Mouse (Mus musculus): ENCODE measurements at regions not wholly inside any gene's neighbourhood (a gene's known extent, or its start where the extent isn't known, plus 50 kb on each side); places are given as distances from the start of the nearest gene placed in this dataset.

DNA sequence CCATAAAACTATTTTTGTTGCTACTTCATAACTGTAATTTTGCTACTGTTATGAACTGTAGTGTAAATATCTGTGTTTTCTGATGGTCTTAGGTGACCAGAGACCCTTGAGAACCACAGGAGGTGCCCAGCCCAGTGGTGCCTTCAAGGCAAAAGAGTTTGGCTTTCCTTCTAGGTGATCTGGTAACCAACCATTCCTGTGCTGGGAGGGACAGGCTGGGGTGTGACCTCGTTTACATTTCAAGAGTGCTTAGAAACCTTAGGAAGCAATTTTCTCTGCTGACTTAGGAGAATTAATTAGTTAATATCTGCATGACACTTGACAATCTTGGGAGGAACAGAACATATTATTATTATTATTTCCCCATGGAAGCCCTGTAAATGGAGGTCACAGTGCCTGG lies 111.1 kb upstream of the Hs3st2 start:
- H3K4me3 ChIP-seq (replicated peaks), result no peak overlapping the region
- no peaks in the 10 kb centered on the region for H3K9me3 ChIP-seq
- no peak for ATAC-seq
- H3K36me3 ChIP-seq, result no peaks in the 10 kb centered on the region
- 46% methylated on average over 1 of the region's 1 CpGs for WGBS
- no peaks in the 10 kb centered on the region for H3K4me1 ChIP-seq (replicated peaks)
- no peak overlapping the region for H3K9ac ChIP-seq
- no peak overlapping the region for H3K27ac ChIP-seq
- H3K4me2 ChIP-seq (replicated peaks), result no peak overlapping the region
- H3K27me3 ChIP-seq (replicated peaks), result no peaks in the 10 kb centered on the region

DNA sequence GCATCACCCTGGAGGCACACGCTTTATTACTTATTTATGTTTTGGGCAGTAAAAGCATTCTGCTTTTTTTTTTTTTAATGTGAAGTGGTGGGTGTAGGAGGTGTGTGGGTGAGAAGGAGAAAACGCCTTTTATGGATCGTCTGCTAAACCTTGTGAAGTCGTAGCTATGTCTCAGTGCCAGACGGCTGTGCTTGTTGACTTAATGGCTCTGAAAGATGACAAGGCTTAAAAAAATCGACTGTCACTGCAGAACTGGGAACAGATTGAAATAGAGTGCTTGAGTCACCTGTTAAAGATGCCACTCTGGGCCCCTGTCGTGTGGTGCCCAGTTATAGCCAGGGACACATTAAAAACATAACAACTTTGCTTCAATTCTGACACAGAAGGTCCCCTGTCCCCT lies 109.5 kb upstream of the Hs3st2 start:
- Histone ChIP-seq H3K4me3 (replicated peaks) (no peak overlapping the region), H3K9me3 (no peaks in the 10 kb centered on the region), H3K27me3 (replicated peaks) (no peaks in the 10 kb centered on the region), H3K4me1 (replicated peaks) (no peaks in the 10 kb centered on the region), H3K36me3 (no peaks in the 10 kb centered on the region), H3K27ac (no peak overlapping the region), H3K9ac (no peak overlapping the region), H3K4me2 (replicated peaks) (no peak overlapping the region)
- WGBS, result 52% methylated on average over 7 of the region's 7 CpGs
- no peak for ATAC-seq

DNA sequence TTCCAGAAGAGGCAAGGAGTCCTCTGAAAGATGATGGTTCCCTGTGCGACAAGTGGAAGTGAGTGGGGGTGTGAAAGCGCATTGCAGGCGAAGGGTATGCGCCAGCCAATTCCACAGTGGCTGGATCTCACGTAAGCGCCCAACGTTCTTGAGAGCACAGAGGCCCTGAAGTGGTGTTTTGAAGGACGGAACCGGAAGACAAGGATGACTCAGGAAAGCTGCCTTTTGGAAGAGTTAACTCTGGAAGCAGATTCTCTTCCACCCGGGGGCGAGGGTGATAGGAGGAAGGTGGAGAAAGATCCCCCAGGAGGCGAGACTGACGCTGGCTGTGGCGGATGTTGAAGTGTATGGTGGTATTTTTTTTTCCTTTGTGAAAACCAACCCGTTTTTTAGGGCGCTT lies 101.9 kb upstream of the Hs3st2 start:
- Histone ChIP-seq H3K36me3 (no peaks in the 10 kb centered on the region), H3K4me2 (replicated peaks) (no peak overlapping the region), H3K4me1 (replicated peaks) (no peaks in the 10 kb centered on the region), H3K9ac (no peak overlapping the region), H3K4me3 (replicated peaks) (no peak overlapping the region), H3K27ac (no peak overlapping the region), H3K27me3 (replicated peaks) (no peaks in the 10 kb centered on the region), H3K9me3 (no peaks in the 10 kb centered on the region)
- ATAC-seq, result no peak
- 84% methylated on average over 16 of the region's 16 CpGs for WGBS

DNA sequence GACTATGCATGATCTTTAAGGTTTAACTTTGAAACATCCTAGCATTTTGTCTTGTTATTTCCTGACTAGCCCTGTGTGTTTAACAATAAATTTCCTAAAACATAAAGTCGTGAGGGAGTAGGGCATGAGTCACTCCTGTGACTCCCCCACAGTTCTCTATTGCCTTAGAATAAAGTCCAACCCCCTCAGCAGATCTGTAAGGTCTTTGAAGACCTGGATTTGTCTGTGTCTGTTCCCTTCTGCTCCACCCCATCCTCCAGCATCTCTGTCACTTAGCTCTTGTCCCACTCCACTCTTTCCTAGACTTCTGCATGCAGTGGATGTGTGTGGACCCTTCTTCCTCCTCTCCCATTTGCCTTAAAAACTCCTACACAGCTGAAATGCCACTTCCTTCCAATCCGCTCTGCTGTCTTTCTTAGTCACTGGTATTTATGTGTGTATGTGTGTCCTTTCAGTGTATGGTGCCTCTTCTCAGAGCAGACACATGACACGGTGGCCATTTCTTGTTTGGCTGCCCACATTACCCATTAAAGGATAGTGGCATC lies 95.4 kb upstream of the Hs3st2 start:
- Histone ChIP-seq H3K36me3 (no peaks in the 10 kb centered on the region), H3K27me3 (replicated peaks) (no peaks in the 10 kb centered on the region), H3K4me1 (replicated peaks) (no peaks in the 10 kb centered on the region), H3K4me3 (replicated peaks) (no peak overlapping the region), H3K9me3 (no peaks in the 10 kb centered on the region), H3K9ac (no peak overlapping the region), H3K4me2 (replicated peaks) (no peak overlapping the region), H3K27ac (no peak overlapping the region)
- ATAC-seq, result no peak
- 72% methylated on average over 3 of the region's 3 CpGs for WGBS

DNA sequence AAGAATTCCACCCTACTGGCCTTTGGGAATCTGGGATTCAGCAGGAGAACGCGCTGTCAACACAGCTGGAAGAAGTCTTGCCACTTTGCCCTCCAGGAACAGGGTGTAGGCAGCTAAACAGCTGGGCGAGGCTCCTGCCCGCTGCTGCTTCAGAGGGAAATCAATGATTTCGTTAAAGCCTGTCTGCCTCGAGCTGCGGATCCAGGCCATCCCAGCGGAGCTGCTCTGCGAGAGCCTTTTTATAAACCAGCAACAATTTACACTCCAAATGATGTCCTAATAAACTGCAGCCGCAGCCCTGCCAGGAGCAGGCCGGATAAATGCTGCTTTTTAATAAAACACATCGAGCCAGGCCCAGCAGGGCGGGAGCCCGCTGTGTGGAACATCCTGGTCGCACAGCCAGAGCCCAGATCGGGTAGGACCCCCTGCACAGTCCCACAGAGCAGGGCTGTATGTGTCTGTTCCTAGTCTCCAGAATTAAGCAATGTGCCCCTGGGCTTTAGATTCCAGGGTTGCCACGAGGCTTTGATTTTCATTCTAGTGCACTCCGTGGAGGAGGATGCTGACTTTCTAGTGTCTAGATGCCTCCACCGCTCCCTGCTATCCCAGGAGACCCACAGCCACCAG lies 78.6 kb upstream of the Hs3st2 start:
- Histone ChIP-seq H3K9me3 (no peaks in the 10 kb centered on the region), H3K27ac (no peak overlapping the region), H3K4me3 (replicated peaks) (no peak overlapping the region), H3K36me3 (no peaks in the 10 kb centered on the region), H3K4me1 (replicated peaks) (0 out of 2 replicates have a peak, but pooled peaks cover 5% of the 10 kb centered on the region), H3K9ac (no peak overlapping the region), H3K4me2 (replicated peaks) (peak overlapping the region; percentile 29), H3K27me3 (replicated peaks) (no peaks in the 10 kb centered on the region)
- WGBS, result 18% methylated on average over 19 of the region's 19 CpGs
- ATAC-seq, result 0 out of 2 replicates have a peak, but pooled peaks have one; percentile 39

DNA sequence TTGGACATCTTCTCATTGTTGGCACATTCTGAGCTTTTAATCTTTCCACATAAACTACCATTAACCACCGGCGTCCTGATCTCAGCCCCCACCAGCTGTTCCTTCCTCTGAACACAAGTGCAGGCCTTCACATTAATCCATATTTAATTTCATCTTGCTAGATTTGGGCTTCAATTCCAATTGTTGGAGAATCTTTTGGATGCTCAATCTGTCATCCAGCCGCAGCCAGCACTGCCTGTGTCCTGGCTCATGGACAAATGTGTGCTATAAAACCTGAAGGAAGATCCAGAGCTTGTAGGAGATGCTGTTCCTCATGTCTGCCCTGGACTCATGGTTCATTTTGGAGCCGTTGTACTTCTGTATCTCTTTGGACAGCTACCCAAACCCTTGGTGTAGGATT lies 77.1 kb upstream of the Hs3st2 start:
- Histone ChIP-seq H3K36me3 (no peaks in the 10 kb centered on the region), H3K27me3 (replicated peaks) (no peaks in the 10 kb centered on the region), H3K4me2 (replicated peaks) (no peak overlapping the region), H3K4me3 (replicated peaks) (no peak overlapping the region), H3K9ac (no peak overlapping the region), H3K4me1 (replicated peaks) (0 out of 2 replicates have a peak, but pooled peaks cover 5% of the 10 kb centered on the region), H3K27ac (no peak overlapping the region), H3K9me3 (no peaks in the 10 kb centered on the region)
- no peak for ATAC-seq
- WGBS, result 74% methylated on average over 4 of the region's 4 CpGs

DNA sequence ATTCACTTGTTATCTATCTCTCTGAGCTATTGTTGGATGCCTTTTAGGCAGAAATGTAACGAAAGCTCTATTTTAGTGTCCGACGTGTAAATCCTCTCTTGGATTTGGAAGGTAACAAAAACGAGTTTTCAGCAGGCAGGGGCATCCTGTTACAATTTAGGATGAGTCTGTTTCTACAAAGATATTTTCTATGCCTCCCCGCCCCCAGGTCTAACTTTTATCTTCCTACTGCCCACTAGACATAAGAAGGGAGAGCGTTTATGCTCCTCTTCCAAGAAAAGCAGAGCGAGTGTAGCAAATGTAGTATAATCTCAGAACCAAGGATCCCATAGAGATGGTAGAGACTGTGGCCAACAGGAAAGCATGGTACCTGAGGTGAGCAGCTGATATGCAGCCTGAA lies 62.4 kb upstream of the Hs3st2 start:
- WGBS, result 85% methylated on average over 7 of the region's 7 CpGs
- Histone ChIP-seq H3K4me1 (replicated peaks) (no peaks in the 10 kb centered on the region), H3K4me3 (replicated peaks) (no peak overlapping the region), H3K9me3 (no peaks in the 10 kb centered on the region), H3K9ac (no peak overlapping the region), H3K27me3 (replicated peaks) (no peaks in the 10 kb centered on the region), H3K36me3 (no peaks in the 10 kb centered on the region), H3K4me2 (replicated peaks) (no peak overlapping the region), H3K27ac (no peak overlapping the region)
- ATAC-seq, result no peak

DNA sequence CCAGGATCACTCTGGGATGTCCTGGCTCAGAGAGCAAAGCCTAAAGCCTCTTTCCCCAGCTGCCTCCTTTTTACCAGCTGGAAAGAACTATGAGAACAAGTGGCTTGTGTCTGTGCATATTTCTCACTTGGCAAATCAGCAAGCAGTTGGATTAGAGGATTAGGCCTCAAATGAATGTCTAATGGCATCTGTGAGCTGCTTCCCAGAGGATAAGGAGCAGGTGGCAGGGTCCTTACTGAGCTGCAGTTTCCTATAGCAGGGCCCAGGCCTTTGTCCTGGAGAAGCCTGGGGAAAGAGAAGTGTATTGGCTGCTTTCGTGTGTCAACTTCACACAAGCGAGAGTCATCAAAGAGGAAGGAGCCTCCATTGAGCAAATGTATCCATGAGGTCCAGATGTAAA lies 59.1 kb upstream of the Hs3st2 start:
- no peak overlapping the region for H3K27ac ChIP-seq
- H3K36me3 ChIP-seq, result no peaks in the 10 kb centered on the region
- 68% methylated on average over 2 of the region's 2 CpGs for WGBS
- H3K9ac ChIP-seq, result no peak overlapping the region
- no peaks in the 10 kb centered on the region for H3K4me1 ChIP-seq (replicated peaks)
- H3K4me2 ChIP-seq (replicated peaks), result no peak overlapping the region
- no peak overlapping the region for H3K4me3 ChIP-seq (replicated peaks)
- no peaks in the 10 kb centered on the region for H3K9me3 ChIP-seq
- no peak for ATAC-seq
- H3K27me3 ChIP-seq (replicated peaks), result no peaks in the 10 kb centered on the region

DNA sequence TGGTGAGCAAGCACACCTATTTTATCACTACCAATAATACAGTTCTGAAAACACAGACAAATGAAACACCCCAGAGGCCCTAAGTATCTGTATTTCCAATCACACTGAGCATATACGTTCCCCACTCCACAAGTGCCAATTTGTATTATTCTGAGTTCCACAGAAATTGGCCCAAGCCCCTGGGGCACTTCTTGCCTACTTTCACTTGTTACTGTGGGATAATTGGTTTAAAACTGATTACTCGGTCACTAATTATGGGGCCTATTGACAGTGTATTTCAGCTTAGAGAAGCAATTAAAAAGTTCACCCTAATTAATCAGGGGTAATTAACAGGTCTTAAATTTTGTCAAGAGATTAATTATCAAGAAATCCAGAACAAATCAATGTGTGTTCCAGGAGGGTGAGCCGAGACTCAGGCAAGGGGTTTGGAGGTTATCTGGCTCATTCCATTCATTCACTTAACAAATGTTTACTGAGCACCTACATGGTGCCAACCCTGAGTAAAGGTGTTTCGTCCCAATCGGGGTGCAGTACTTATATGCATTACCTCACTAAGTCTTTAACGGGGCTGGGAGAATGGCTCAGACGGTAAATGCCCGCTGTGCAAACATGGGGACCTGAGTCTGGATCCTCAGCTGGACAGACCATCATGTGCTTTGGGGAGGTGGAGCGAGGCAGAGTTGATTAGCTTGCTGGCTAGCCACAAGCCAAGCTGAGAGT lies 56.1 kb upstream of the Hs3st2 start:
- no peak overlapping the region for H3K9ac ChIP-seq
- 77% methylated on average over 9 of the region's 9 CpGs for WGBS

DNA sequence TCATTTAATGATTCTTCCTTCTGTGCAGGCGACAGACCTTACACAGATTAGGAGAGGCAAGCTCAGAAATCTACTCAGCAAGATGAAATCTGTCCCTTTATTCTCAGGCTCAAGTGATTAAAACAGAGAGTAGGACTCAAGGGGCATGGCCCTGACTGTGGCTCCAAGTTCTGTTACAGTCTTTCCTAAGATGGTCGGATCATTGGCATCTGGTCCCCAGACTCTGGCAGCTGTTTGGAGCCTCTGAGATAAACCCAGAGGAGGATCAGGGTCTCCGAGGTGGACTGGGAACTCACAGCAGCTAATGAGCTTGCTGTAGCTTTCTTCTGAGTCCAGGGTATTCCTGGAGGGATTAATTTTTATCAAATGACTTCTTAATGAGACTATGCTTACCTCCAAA lies 51.7 kb upstream of the Hs3st2 start:
- Histone ChIP-seq H3K36me3 (no peaks in the 10 kb centered on the region), H3K4me3 (replicated peaks) (no peak overlapping the region), H3K4me2 (replicated peaks) (no peak overlapping the region), H3K9me3 (no peaks in the 10 kb centered on the region), H3K4me1 (replicated peaks) (no peaks in the 10 kb centered on the region), H3K27ac (no peak overlapping the region), H3K27me3 (replicated peaks) (no peaks in the 10 kb centered on the region), H3K9ac (no peak overlapping the region)
- ATAC-seq, result no peak
- 51% methylated on average over 3 of the region's 3 CpGs for WGBS

More for the DNA sequence above, 56.1 kb upstream of the Hs3st2 start:
- H3K36me3 ChIP-seq, result no peaks in the 10 kb centered on the region
- no peaks in the 10 kb centered on the region for H3K4me1 ChIP-seq (replicated peaks)
- H3K27ac ChIP-seq, result no peak overlapping the region
- no peak overlapping the region for H3K4me3 ChIP-seq (replicated peaks)
- H3K4me2 ChIP-seq (replicated peaks), result no peak overlapping the region
- H3K27me3 ChIP-seq (replicated peaks), result no peaks in the 10 kb centered on the region
- no peaks in the 10 kb centered on the region for H3K9me3 ChIP-seq
- no peak for ATAC-seq

All from intestine, embryonic 15.5 days (tissue).